Mouse (Mus musculus) thymus, postnatal 25 days (tissue): ENCODE data around the gene Iqcd.

Experiments
- DNase-seq: peaks from one replicate; pipeline ENCODE4 v3.0.0; 2022

The Iqcd gene

GRCm38 (mm10) chr5:120588569-120589094, at the start of gene Iqcd, which contains the start of gene Tpcn1:
TSS of gene Iqcd (plus strand) at chr5:120589016.
TSS of gene Tpcn1 (minus strand) at chr5:120588673.
- DNase-seq, result peak; percentile 99

GRCm38 (mm10) chr5:120548236-120548850, 40.5 kb upstream of the Iqcd start:
- no peak for DNase-seq

GRCm38 (mm10) chr5:120550137-120550536, 38.7 kb upstream of the Iqcd start:
- DNase-seq, result no peak

GRCm38 (mm10) chr5:120550673-120551072, 38.1 kb upstream of the Iqcd start:
- no peak for DNase-seq

- no peak for DNase-seq
Measured at GRCm38 (mm10) chr5:120555871-120556270, 32.9 kb upstream of the Iqcd start.

- no peak for DNase-seq
Measured at GRCm38 (mm10) chr5:120558041-120558440, 30.8 kb upstream of the Iqcd start.

- DNase-seq, result no peak
Measured at GRCm38 (mm10) chr5:120558762-120559161, 30.1 kb upstream of the Iqcd start.

GRCm38 (mm10) chr5:120560129-120560615, 28.6 kb upstream of the Iqcd start:
- DNase-seq, result no peak

GRCm38 (mm10) chr5:120560616-120561311, 28.1 kb upstream of the Iqcd start:
- no peak for DNase-seq

GRCm38 (mm10) chr5:120562956-120563913, 25.6 kb upstream of the Iqcd start:
- DNase-seq, result no peak

GRCm38 (mm10) chr5:120563914-120564311, 24.9 kb upstream of the Iqcd start:
- no peak for DNase-seq

- no peak for DNase-seq
Measured at GRCm38 (mm10) chr5:120565171-120565905, 23.5 kb upstream of the Iqcd start.

GRCm38 (mm10) chr5:120566101-120566500, 22.7 kb upstream of the Iqcd start:
- DNase-seq, result no peak

- no peak for DNase-seq
Measured at GRCm38 (mm10) chr5:120566681-120567252, 22.0 kb upstream of the Iqcd start.

GRCm38 (mm10) chr5:120567253-120567701, 21.5 kb upstream of the Iqcd start:
- no peak for DNase-seq

GRCm38 (mm10) chr5:120567761-120568211, 21.0 kb upstream of the Iqcd start:
- no peak for DNase-seq

- DNase-seq, result no peak
Measured at GRCm38 (mm10) chr5:120568336-120568768, 20.5 kb upstream of the Iqcd start.

GRCm38 (mm10) chr5:120568964-120569363, 19.9 kb upstream of the Iqcd start:
- no peak for DNase-seq

- DNase-seq, result no peak
Measured at GRCm38 (mm10) chr5:120569791-120570190, 19.0 kb upstream of the Iqcd start.

- no peak for DNase-seq
Measured at GRCm38 (mm10) chr5:120570289-120570897, 18.4 kb upstream of the Iqcd start.
